Mouse (Mus musculus) myocyte (in vitro differentiated cells): ENCODE data around the gene Calb2.

ENCODE experiments used
- E2F4 ChIP-seq: IDR thresholded peaks from one replicate; pipeline ENCODE4 v1.6.1; 2011; ENCODE audit warnings: mild to moderate bottlenecking, control low read depth, moderate library complexity; ENCODE audit not compliant: insufficient read depth
- MAX ChIP-seq: IDR thresholded peaks from one replicate; pipeline ENCODE4 v1.6.1; 2011; ENCODE audit warnings: low read depth, mild to moderate bottlenecking, control low read depth
- POLR2A ChIP-seq: IDR thresholded peaks from one replicate; pipeline ENCODE4 v1.6.1; 2011; ENCODE audit warnings: low read depth, mild to moderate bottlenecking, control low read depth, moderate library complexity; ENCODE audit not compliant: insufficient read length
- TCF12 ChIP-seq: IDR thresholded peaks from one replicate; pipeline ENCODE4 v1.6.1; 2011; ENCODE audit warnings: mild to moderate bottlenecking, control low read depth; ENCODE audit not compliant: poor library complexity, insufficient read depth, severe bottlenecking
- USF1 ChIP-seq: IDR thresholded peaks from one replicate; pipeline ENCODE4 v1.6.1; 2011; ENCODE audit warnings: low read depth, mild to moderate bottlenecking, control low read depth, moderate library complexity

GRCm38 (mm10) chr8:110185538-110185937 is 17.5 kb upstream of the Calb2 start:
- TF ChIP-seq POLR2A (no peak), TCF12 (no peak), MAX (no peak), E2F4 (no peak), USF1 (no peak)
